12 mouse cellular contexts compared by ENCODE assay signal in genomic region chr9:88330316-88330715, GRCm38 (mm10).
"Had no signal": no experiment of that assay in that cellular context is flagged by ENCODE, and none has a peak within 500 bp of the region (broad histone marks: within the 10 kb centered on the region; RNA-seq: fewer than 3 reads in every experiment).

No protein-coding gene starts in this region.

- H3K27me3 ChIP-seq: stomach, embryonic 15.5 days had no signal

- H3K4me3 ChIP-seq: left cerebral cortex, adult 2 months; midbrain, embryonic 10.5 days; myocyte; neural tube, embryonic 15.5 days; stomach, embryonic 15.5 days had no signal

- ATAC-seq: intestine, embryonic 16.5 days had no signal

- H3K27ac ChIP-seq: left cerebral cortex, adult 2 months; midbrain, embryonic 10.5 days; neural tube, embryonic 15.5 days; stomach, embryonic 15.5 days had no signal

- H3K9ac ChIP-seq: neural tube, embryonic 15.5 days; stomach, embryonic 15.5 days had no signal

- DNase-seq: kidney, adult 8-10 months; kidney, postnatal 25 days; lung, adult 18-20 months; midbrain, embryonic 14.5 days; right cerebral cortex, postnatal 14 days; thymus, postnatal 36 days had no signal

- H3K36me3 ChIP-seq: midbrain, embryonic 10.5 days; neural tube, embryonic 15.5 days; stomach, embryonic 15.5 days had no signal

- H3K9me3 ChIP-seq: midbrain, embryonic 10.5 days; neural tube, embryonic 15.5 days; stomach, embryonic 15.5 days had no signal

- H3K4me2 ChIP-seq: neural tube, embryonic 15.5 days; stomach, embryonic 15.5 days had no signal
